Mouse (Mus musculus) MEL (cell line): ENCODE data around the gene Pdhx. TPM values are rescaled to one million over a fixed set of nuclear protein-coding genes. Genes with fewer than 3 reads are reported as not detected.

Experiments used
- DNase-seq: peaks from one replicate; pipeline ENCODE4 v3.0.0; 2011; ENCODE audit warnings: low read depth, low spot score
- H3K27ac ChIP-seq: 2 replicates; pipeline ENCODE4 v1.5.1; 2012; ENCODE audit warnings: low read depth, mild to moderate bottlenecking, control low read depth, low read length, moderate library complexity; ENCODE audit not compliant: control insufficient read depth
- H3K27me3 ChIP-seq, 2 experiments: fragments of 150-350 bp in 1 of 2; sonication (generic) in 1 of 2; 2 replicates each; pipeline ENCODE4 v1.6.1; 2012; ENCODE audit warnings: low read length in 2 of 2, mild to moderate bottlenecking in 2 of 2, improper control_type of control experiment in 1 of 2, moderate library complexity in 1 of 2; ENCODE audit not compliant: insufficient read depth in 2 of 2, control insufficient read depth in 1 of 2
- H3K36me3 ChIP-seq, 2 experiments: 2 replicates each; pipeline ENCODE4 v1.6.1; 2012 to 2014; ENCODE audit warnings: low read length in 2 of 2, improper control_type of control experiment in 1 of 2, inconsistent platforms in 1 of 2, mild to moderate bottlenecking in 1 of 2; ENCODE audit not compliant: insufficient read depth in 2 of 2, control insufficient read depth in 1 of 2
- H3K4me1 ChIP-seq, 2 experiments: fragments of 150-350 bp in 1 of 2; sonication (generic) in 1 of 2; 2 replicates each; pipeline ENCODE4 v1.6.1; 2012; ENCODE audit warnings: low read length in 2 of 2, improper control_type of control experiment in 1 of 2, mild to moderate bottlenecking in 1 of 2; ENCODE audit not compliant: insufficient read depth in 2 of 2, control insufficient read depth in 1 of 2
- H3K4me3 ChIP-seq, 2 experiments: fragments of 150-350 bp in 1 of 2; sonication (generic) in 1 of 2; 2 replicates each; pipeline ENCODE4 v1.5.1; 2012; ENCODE audit warnings: low read depth in 2 of 2, low read length in 2 of 2, mild to moderate bottlenecking in 2 of 2, moderate library complexity in 2 of 2, control low read depth in 1 of 2, improper control_type of control experiment in 1 of 2; ENCODE audit not compliant: control insufficient read depth in 1 of 2, insufficient read depth in 1 of 2
- H3K79me2 ChIP-seq: 2 replicates; pipeline ENCODE4 v1.6.1; 2012; ENCODE audit warnings: mild to moderate bottlenecking, low read length, moderate library complexity; ENCODE audit not compliant: control insufficient read depth, poor library complexity, insufficient read depth
- H3K9ac ChIP-seq: 2 replicates; pipeline ENCODE4 v1.6.1; 2012; ENCODE audit warnings: low read depth, mild to moderate bottlenecking, control low read depth, low read length, moderate library complexity; ENCODE audit not compliant: control insufficient read depth, poor library complexity, severe bottlenecking
- H3K9me3 ChIP-seq: fragments of 150-350 bp; sonication (generic); replicated peaks from 2 replicates; pipeline ENCODE4 v1.6.1; 2012; ENCODE audit warnings: mild to moderate bottlenecking, low read length, improper control_type of control experiment, moderate library complexity; ENCODE audit not compliant: insufficient read depth
- BHLHE40 ChIP-seq: IDR thresholded peaks from 2 replicates; pipeline ENCODE4 v1.6.1; 2012; ENCODE audit warnings: low read depth, mild to moderate bottlenecking, inconsistent platforms, low read length, improper control_type of control experiment, borderline replicate concordance
- CHD2 ChIP-seq: IDR thresholded peaks from 2 replicates; pipeline ENCODE4 v1.6.1; 2011; ENCODE audit warnings: low read length, improper control_type of control experiment
- CTCF ChIP-seq, 3 experiments: IDR thresholded peaks in 2 of 3; conservative IDR thresholded peaks in 1 of 3; 2 replicates each; pipeline ENCODE4 v1.5.1; 2011 to 2012; ENCODE audit warnings: low read length in 3 of 3, low read depth in 2 of 3, mild to moderate bottlenecking in 2 of 3, improper control_type of control experiment in 1 of 3, inconsistent platforms in 1 of 3, mixed read lengths in 1 of 3, moderate library complexity in 1 of 3; ENCODE audit not compliant: control insufficient read depth in 1 of 3, insufficient read depth in 1 of 3, poor library complexity in 1 of 3, severe bottlenecking in 1 of 3
- E2F4 ChIP-seq: IDR thresholded peaks from 2 replicates; pipeline ENCODE4 v1.6.1; 2011; ENCODE audit warnings: low read depth, low read length, improper control_type of control experiment, borderline replicate concordance
- ELF1 ChIP-seq: IDR thresholded peaks from 2 replicates; pipeline ENCODE4 v1.6.1; 2014; ENCODE audit warnings: low read depth, mild to moderate bottlenecking, inconsistent platforms, low read length, improper control_type of control experiment, moderate library complexity
- EP300 ChIP-seq, 2 experiments: IDR thresholded peaks; 2 replicates each; pipeline ENCODE4 v1.6.1; 2011; ENCODE audit warnings: improper control_type of control experiment in 2 of 2, low read length in 2 of 2, low read depth in 1 of 2, mild to moderate bottlenecking in 1 of 2
- ETS1 ChIP-seq: IDR thresholded peaks from 2 replicates; pipeline ENCODE4 v1.6.1; 2012; ENCODE audit warnings: low read depth, mild to moderate bottlenecking, inconsistent platforms, low read length, improper control_type of control experiment, moderate library complexity
- GABPA ChIP-seq: IDR thresholded peaks from 2 replicates; pipeline ENCODE4 v1.6.1; 2012; ENCODE audit warnings: low read depth, mild to moderate bottlenecking, inconsistent platforms, low read length, improper control_type of control experiment, moderate library complexity
- GATA1 ChIP-seq: IDR thresholded peaks from 2 replicates; pipeline ENCODE4 v1.6.1; 2011; ENCODE audit warnings: low read depth, low read length, improper control_type of control experiment
- JUND ChIP-seq: IDR thresholded peaks from 2 replicates; pipeline ENCODE4 v1.6.1; 2011; ENCODE audit warnings: low read depth, mild to moderate bottlenecking, improper control_type of control experiment, low read length
- KAT2A ChIP-seq: conservative IDR thresholded peaks from 2 replicates; pipeline ENCODE4 v1.6.1; 2012; ENCODE audit warnings: low read depth, low read length, improper control_type of control experiment, inconsistent platforms
- MAFK ChIP-seq: IDR thresholded peaks from 2 replicates; pipeline ENCODE4 v1.6.1; 2011; ENCODE audit warnings: low read depth, mild to moderate bottlenecking, low read length, improper control_type of control experiment, borderline replicate concordance
- MAZ ChIP-seq: IDR thresholded peaks from 2 replicates; pipeline ENCODE4 v1.6.1; 2012; ENCODE audit warnings: low read depth, mild to moderate bottlenecking, inconsistent platforms, low read length, improper control_type of control experiment
- MEF2A ChIP-seq: IDR thresholded peaks from 2 replicates; pipeline ENCODE4 v1.6.1; 2014; ENCODE audit warnings: low read depth, mild to moderate bottlenecking, inconsistent platforms, low read length, improper control_type of control experiment; ENCODE audit not compliant: poor library complexity, insufficient replicate concordance, severe bottlenecking; ENCODE audit errors: extremely low read depth
- MXI1 ChIP-seq: IDR thresholded peaks from 2 replicates; pipeline ENCODE4 v1.6.1; 2011; ENCODE audit warnings: mild to moderate bottlenecking, low read depth, low read length, improper control_type of control experiment
- MYB ChIP-seq: IDR thresholded peaks from 2 replicates; pipeline ENCODE4 v1.6.1; 2011; ENCODE audit warnings: mild to moderate bottlenecking, low read depth, low read length, improper control_type of control experiment
- NELFE ChIP-seq: IDR thresholded peaks from 2 replicates; pipeline ENCODE4 v1.6.1; 2011; ENCODE audit warnings: low read depth, low read length, improper control_type of control experiment
- NRF1 ChIP-seq: IDR thresholded peaks from 2 replicates; pipeline ENCODE4 v1.6.1; 2014; ENCODE audit warnings: low read depth, mild to moderate bottlenecking, inconsistent platforms, low read length, improper control_type of control experiment, moderate library complexity; ENCODE audit not compliant: poor library complexity, insufficient read depth, severe bottlenecking
- POLR2A ChIP-seq, 2 experiments: IDR thresholded peaks; 2 replicates each; pipeline ENCODE4 v1.6.1; 2011 to 2012; ENCODE audit warnings: low read length in 2 of 2, mild to moderate bottlenecking in 2 of 2, control low read depth in 1 of 2, improper control_type of control experiment in 1 of 2, low read depth in 1 of 2, moderate library complexity in 1 of 2; ENCODE audit not compliant: control insufficient read depth in 1 of 2, insufficient read depth in 1 of 2, poor library complexity in 1 of 2
- POLR2AphosphoS2 ChIP-seq: IDR thresholded peaks from 2 replicates; pipeline ENCODE4 v1.6.1; 2011; ENCODE audit warnings: low read length, improper control_type of control experiment
- POLR2AphosphoS5 ChIP-seq: IDR thresholded peaks from 2 replicates; pipeline ENCODE4 v1.6.1; 2012; ENCODE audit warnings: low read depth, borderline replicate concordance, mild to moderate bottlenecking, inconsistent platforms, low read length, moderate library complexity, mixed read lengths
- RAD21 ChIP-seq: IDR thresholded peaks from 2 replicates; pipeline ENCODE4 v1.6.1; 2011; ENCODE audit warnings: mild to moderate bottlenecking, low read depth, low read length, improper control_type of control experiment
- RCOR1 ChIP-seq: IDR thresholded peaks from 2 replicates; pipeline ENCODE4 v1.6.1; 2012; ENCODE audit warnings: low read depth, mild to moderate bottlenecking, inconsistent platforms, low read length, improper control_type of control experiment
- SIN3A ChIP-seq: IDR thresholded peaks from 2 replicates; pipeline ENCODE4 v1.6.1; 2012; ENCODE audit warnings: low read length, improper control_type of control experiment, inconsistent platforms
- SMC3 ChIP-seq: IDR thresholded peaks from 2 replicates; pipeline ENCODE4 v1.6.1; 2011; ENCODE audit warnings: low read depth, low read length, improper control_type of control experiment
- TAL1 ChIP-seq: IDR thresholded peaks from 2 replicates; pipeline ENCODE4 v1.6.1; 2012; ENCODE audit warnings: mild to moderate bottlenecking, inconsistent platforms, low read length, moderate library complexity, mixed read lengths
- TBP ChIP-seq: IDR thresholded peaks from 2 replicates; pipeline ENCODE4 v1.8.0; 2011; ENCODE audit warnings: low read depth, low read length, improper control_type of control experiment
- TCF12 ChIP-seq: IDR thresholded peaks from 2 replicates; pipeline ENCODE4 v1.6.1; 2014; ENCODE audit warnings: low read depth, mild to moderate bottlenecking, inconsistent platforms, low read length, improper control_type of control experiment, moderate library complexity
- UBTF ChIP-seq: IDR thresholded peaks from 2 replicates; pipeline ENCODE4 v1.6.1; 2012; ENCODE audit warnings: low read depth, mild to moderate bottlenecking, inconsistent platforms, low read length, improper control_type of control experiment, moderate library complexity, borderline replicate concordance; ENCODE audit not compliant: insufficient read depth
- USF1 ChIP-seq: IDR thresholded peaks from 2 replicates; pipeline ENCODE4 v1.6.1; 2014; ENCODE audit warnings: low read depth, mild to moderate bottlenecking, inconsistent platforms, low read length, improper control_type of control experiment, moderate library complexity
- USF2 ChIP-seq, 2 experiments: IDR thresholded peaks; 2 replicates each; pipeline ENCODE4 v1.6.1; 2011 to 2012; ENCODE audit warnings: improper control_type of control experiment in 2 of 2, low read length in 2 of 2, borderline replicate concordance in 1 of 2, inconsistent platforms in 1 of 2, low read depth in 1 of 2, mild to moderate bottlenecking in 1 of 2; ENCODE audit not compliant: insufficient read depth in 1 of 2
- ZC3H11A ChIP-seq: IDR thresholded peaks from 2 replicates; pipeline ENCODE4 v1.6.1; 2012; ENCODE audit warnings: low read depth, mild to moderate bottlenecking, inconsistent platforms, low read length, improper control_type of control experiment
- ZKSCAN1 ChIP-seq: IDR thresholded peaks from 2 replicates; pipeline ENCODE4 v1.6.1; 2012; ENCODE audit warnings: low read depth, mild to moderate bottlenecking, inconsistent platforms, low read length, improper control_type of control experiment, moderate library complexity
- ZMIZ1 ChIP-seq: IDR thresholded peaks from 2 replicates; pipeline ENCODE4 v1.6.1; 2012; ENCODE audit warnings: low read depth, mild to moderate bottlenecking, inconsistent platforms, low read length, improper control_type of control experiment, moderate library complexity
- ZNF384 ChIP-seq: IDR thresholded peaks from 2 replicates; pipeline ENCODE4 v1.6.1; 2012; ENCODE audit warnings: low read depth, mild to moderate bottlenecking, inconsistent platforms, low read length, improper control_type of control experiment
- polyA plus RNA-seq, 2 experiments: library from polyadenylated mRNA; stranded (reverse) in 1 of 2; unstranded in 1 of 2; fragments of >175 nt in 1 of 2; fragments of >200 nt in 1 of 2; gene quantifications; 2 replicates each; pipeline versions ENCODE4 v1.2.1 to v1.2.4; 2012; ENCODE audit warnings: low replicate concordance in 2 of 2, low read depth in 1 of 2; ENCODE audit not compliant: insufficient read length in 2 of 2, insufficient read depth in 1 of 2, missing spikeins in 1 of 2
- total RNA-seq: library from RNA; depleted of rRNA; stranded (reverse); fragments of 300-350 nt; gene quantifications from 2 replicates; pipeline ENCODE4 v1.2.3, GENCODE M21; 2012; rRNA removed

Gene Pdhx
- total RNA-seq, result 48.4 and 50.0 TPM in 2 replicates
- 10 to 100 TPM in 1 of 2 experiments, not detected in 1; 73.3 TPM for polyA plus RNA-seq

GRCm38 (mm10) chr2:103073219-103073982, at the start of gene Pdhx, which contains the start of gene Apip:
TSS of gene Pdhx (minus strand) at chr2:103073513.
TSS of gene Apip (plus strand) at chr2:103073675.
- Histone ChIP-seq H3K4me1 (peaks cover 9 to 12% of the 10 kb centered on the region in 2 experiments), H3K4me3 (peak within 1 kb of the TSS; percentile 74 to 93), H3K9me3 (no peaks in the 10 kb centered on the region), H3K36me3 (peaks cover 0 to 34% of the 10 kb centered on the region in 2 experiments; a peak in 3 of 4 replicates), H3K27ac (peak within 1 kb of the TSS; percentile 80), H3K9ac (peak within 1 kb of the TSS; percentile 85), H3K27me3 (no peaks in the 10 kb centered on the region), H3K79me2 (peaks cover 29% of the 10 kb centered on the region)
- DNase-seq, result peak; percentile 99
- TF ChIP-seq BHLHE40, result no peak
- no peak for TF ChIP-seq ELF1
- TF ChIP-seq JUND, result no peak
- TF ChIP-seq NRF1, result peak; percentile 85
- no peak for TF ChIP-seq TAL1
- no peak for TF ChIP-seq MAZ
- no peak for TF ChIP-seq EP300 (IDR thresholded peaks at IDR 0.05; ENCODE audit: low read depth in 1 of 2, low read length in 2 of 2)
- TF ChIP-seq RCOR1, result no peak
- TF ChIP-seq KAT2A, result no peak; the same call in 1 of the 2 replicates
- TF ChIP-seq POLR2AphosphoS5, result no peak
- TF ChIP-seq GABPA, result no peak
- TF ChIP-seq USF2 (IDR thresholded peaks at IDR 0.05; ENCODE audit: borderline replicate concordance in 1 of 2, insufficient read depth in 1 of 2, low read depth in 1 of 2, low read length in 2 of 2), result no peak
- TF ChIP-seq ZKSCAN1, result no peak
- peak; percentile 3; the same call in 1 of the 2 replicates for TF ChIP-seq USF1
- TF ChIP-seq CTCF (IDR thresholded peaks at IDR 0.05 in 2 of 3, conservative IDR thresholded peaks at IDR 0.05 in 1 of 3; ENCODE audit: control insufficient read depth in 1 of 3, insufficient read depth in 1 of 3, low read depth in 2 of 3, low read length in 3 of 3, poor library complexity in 1 of 3, severe bottlenecking in 1 of 3), result no peak
- no peak for TF ChIP-seq GATA1
- no peak for TF ChIP-seq ZNF384
- no peak for TF ChIP-seq CHD2
- no peak for TF ChIP-seq ZC3H11A
- no peak for TF ChIP-seq SMC3
- 0 out of 2 replicates have a peak, but pooled peaks have one; percentile 45 for TF ChIP-seq UBTF
- TF ChIP-seq NELFE, result peak; percentile 83
- TF ChIP-seq TBP, result peak; percentile 48; the same call in 1 of the 2 replicates
- TF ChIP-seq MXI1, result peak; percentile 74
- TF ChIP-seq ZMIZ1, result peak; percentile 91
- TF ChIP-seq TCF12, result 0 out of 2 replicates have a peak, but pooled peaks have one; percentile 28
- no peak for TF ChIP-seq ETS1
- TF ChIP-seq MAFK, result no peak
- TF ChIP-seq E2F4, result no peak
- TF ChIP-seq POLR2AphosphoS2, result no peak; the same call in 1 of the 2 replicates
- TF ChIP-seq MEF2A, result no peak
- no peak for TF ChIP-seq MYB
- TF ChIP-seq POLR2A (IDR thresholded peaks at IDR 0.05; ENCODE audit: control insufficient read depth in 1 of 2, insufficient read depth in 1 of 2, low read depth in 1 of 2, low read length in 2 of 2, poor library complexity in 1 of 2), result peak; percentile 93 to 95
- TF ChIP-seq SIN3A, result peak; percentile 52
- TF ChIP-seq RAD21, result no peak
